Mouse (Mus musculus): ENCODE data around the gene Ppfibp1. TPM values are rescaled to one million over a fixed set of nuclear protein-coding genes. Genes with fewer than 3 reads are reported as not detected.

Gene Ppfibp1
- polyA plus RNA-seq, 1 experiment from 2014 or later: 56.6 TPM

GRCm38 (mm10) chr6:146965139-146965772, 77.0 kb downstream of the Ppfibp1 start:
- no peak overlapping the region for H3K4me3 ChIP-seq
- no peak for ATAC-seq (ENCODE audit: insufficient number of reproducible peaks, insufficient read depth, low FRiP score, low TSS enrichment, low read depth)
- no peaks in the 10 kb centered on the region for H3K9me3 ChIP-seq
- no peak overlapping the region for H3K4me2 ChIP-seq
- 89% methylated on average over 13 of the region's 13 CpGs for WGBS
- no peaks in the 10 kb centered on the region for H3K27me3 ChIP-seq
- H3K27ac ChIP-seq: no peak overlapping the region
- H3K36me3 ChIP-seq: no peaks in the 10 kb centered on the region
- peaks cover 16% of the 10 kb centered on the region for H3K4me1 ChIP-seq
- H3K9ac ChIP-seq: no peak overlapping the region

DNA sequence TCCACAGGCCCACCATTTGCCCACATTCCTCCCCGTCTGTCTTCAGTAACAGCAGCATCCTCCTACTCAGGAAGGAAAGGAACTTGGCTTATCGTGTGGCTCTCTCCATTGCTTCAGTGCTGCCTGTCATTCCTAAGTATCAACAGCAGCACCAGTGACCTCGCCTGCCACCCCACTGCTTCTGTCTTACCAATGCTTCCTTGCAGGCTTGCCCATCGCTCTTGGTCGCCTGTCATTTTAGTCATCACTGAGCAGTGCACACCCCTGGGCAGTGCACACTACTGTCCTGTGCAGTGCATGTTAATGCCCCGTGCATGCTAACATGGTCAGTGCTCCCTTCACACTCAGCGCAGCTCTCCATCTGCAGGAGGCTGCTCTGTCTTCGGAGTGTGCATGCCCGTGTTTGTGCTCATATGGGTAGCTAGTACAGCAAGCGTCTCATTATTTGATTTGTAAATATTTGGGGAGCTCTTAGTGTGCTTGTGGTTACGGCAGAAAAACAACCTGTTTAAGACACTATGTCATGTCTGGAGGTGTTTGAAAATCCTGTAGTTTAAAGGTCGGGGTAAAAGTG, 78.2 kb downstream of the Ppfibp1 start:
- no peaks in the 10 kb centered on the region for H3K27me3 ChIP-seq
- peaks cover 14% of the 10 kb centered on the region for H3K4me1 ChIP-seq
- no peak for ATAC-seq (ENCODE audit: insufficient number of reproducible peaks, insufficient read depth, low FRiP score, low TSS enrichment, low read depth)
- H3K27ac ChIP-seq: no peak overlapping the region
- H3K36me3 ChIP-seq: no peaks in the 10 kb centered on the region
- 72% methylated on average over 12 of the region's 12 CpGs for WGBS
- H3K4me2 ChIP-seq: no peak overlapping the region
- H3K4me3 ChIP-seq: no peak overlapping the region
- H3K9ac ChIP-seq: no peak overlapping the region
- no peaks in the 10 kb centered on the region for H3K9me3 ChIP-seq

GRCm38 (mm10) chr6:146967836-146968235, 79.5 kb downstream of the Ppfibp1 start:
- H3K4me2 ChIP-seq: no peak overlapping the region
- no peak overlapping the region for H3K4me3 ChIP-seq
- no peak for ATAC-seq (ENCODE audit: insufficient number of reproducible peaks, insufficient read depth, low FRiP score, low TSS enrichment, low read depth)
- H3K36me3 ChIP-seq: no peaks in the 10 kb centered on the region
- no peak overlapping the region for H3K9ac ChIP-seq
- no peak overlapping the region for H3K27ac ChIP-seq
- no peaks in the 10 kb centered on the region for H3K9me3 ChIP-seq
- no peaks in the 10 kb centered on the region for H3K27me3 ChIP-seq
- peaks cover 16% of the 10 kb centered on the region for H3K4me1 ChIP-seq
- 79% methylated on average over 6 of the region's 6 CpGs for WGBS

GRCm38 (mm10) chr6:146970811-146971210, 82.5 kb downstream of the Ppfibp1 start:
- WGBS: 56% methylated on average over 3 of the region's 3 CpGs
- Histone ChIP-seq H3K9ac (no peak overlapping the region), H3K4me3 (no peak overlapping the region), H3K27me3 (no peaks in the 10 kb centered on the region), H3K4me1 (peaks cover 21% of the 10 kb centered on the region), H3K9me3 (no peaks in the 10 kb centered on the region), H3K36me3 (no peaks in the 10 kb centered on the region), H3K27ac (no peak overlapping the region), H3K4me2 (no peak overlapping the region)
- ATAC-seq (ENCODE audit: insufficient number of reproducible peaks, insufficient read depth, low FRiP score, low TSS enrichment, low read depth): no peak

DNA sequence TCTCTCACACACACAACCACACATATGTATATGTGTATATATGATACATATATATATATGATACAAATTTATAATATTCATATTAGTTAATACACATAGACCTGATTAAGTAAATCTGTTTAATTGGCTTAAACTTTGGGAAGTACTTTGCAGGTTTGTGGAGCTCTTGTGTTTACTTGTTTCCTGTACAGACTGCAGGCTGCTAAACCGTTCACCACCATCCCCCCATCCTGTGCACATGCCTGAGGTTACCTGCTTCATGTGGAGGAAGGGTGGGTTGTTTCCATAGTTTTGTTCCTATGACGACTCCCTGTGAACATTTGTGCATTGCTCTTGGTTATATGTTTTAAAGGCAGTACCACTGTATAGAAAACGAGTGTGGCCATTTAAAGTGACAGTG, 83.1 kb downstream of the Ppfibp1 start:
- no peak overlapping the region for H3K4me2 ChIP-seq
- WGBS: 47% methylated on average over 3 of the region's 3 CpGs
- ATAC-seq (ENCODE audit: insufficient number of reproducible peaks, insufficient read depth, low FRiP score, low TSS enrichment, low read depth): no peak
- H3K27ac ChIP-seq: no peak overlapping the region
- no peak overlapping the region for H3K9ac ChIP-seq
- H3K36me3 ChIP-seq: 0 out of 2 replicates have a peak, but pooled peaks cover under 1% of the 10 kb centered on the region
- peaks cover 17% of the 10 kb centered on the region for H3K4me1 ChIP-seq
- H3K27me3 ChIP-seq: no peaks in the 10 kb centered on the region
- no peaks in the 10 kb centered on the region for H3K9me3 ChIP-seq
- no peak overlapping the region for H3K4me3 ChIP-seq

- Histone ChIP-seq H3K27me3 (no peaks in the 10 kb centered on the region), H3K9me3 (no peaks in the 10 kb centered on the region), H3K4me3 (no peak overlapping the region), H3K4me2 (no peak overlapping the region), H3K36me3 (peaks cover 7% of the 10 kb centered on the region), H3K4me1 (peaks cover 17% of the 10 kb centered on the region), H3K27ac (no peak overlapping the region), H3K9ac (no peak overlapping the region)
- no peak for ATAC-seq (ENCODE audit: insufficient number of reproducible peaks, insufficient read depth, low FRiP score, low TSS enrichment, low read depth)
- WGBS: 65% methylated on average over 6 of the region's 6 CpGs
These were observed 83.7 kb downstream of the Ppfibp1 start for GRCm38 (mm10) chr6:146972009-146972408.

GRCm38 (mm10) chr6:146972740-146973139, 84.5 kb downstream of the Ppfibp1 start:
- Histone ChIP-seq H3K27ac (no peak overlapping the region), H3K27me3 (no peaks in the 10 kb centered on the region), H3K36me3 (peaks cover 14% of the 10 kb centered on the region), H3K9me3 (no peaks in the 10 kb centered on the region), H3K4me1 (peaks cover 17% of the 10 kb centered on the region), H3K4me3 (no peak overlapping the region), H3K4me2 (no peak overlapping the region), H3K9ac (no peak overlapping the region)
- no peak for ATAC-seq (ENCODE audit: insufficient number of reproducible peaks, insufficient read depth, low FRiP score, low TSS enrichment, low read depth)
- 70% methylated on average over 1 of the region's 1 CpGs for WGBS

GRCm38 (mm10) chr6:146973406-146973805, 85.1 kb downstream of the Ppfibp1 start:
- Histone ChIP-seq H3K4me2 (no peak overlapping the region), H3K4me1 (peaks cover 17% of the 10 kb centered on the region; the same call in 1 of the 2 replicates), H3K27me3 (no peaks in the 10 kb centered on the region), H3K9me3 (no peaks in the 10 kb centered on the region), H3K4me3 (no peak overlapping the region), H3K36me3 (peaks cover 19% of the 10 kb centered on the region), H3K9ac (no peak overlapping the region), H3K27ac (no peak overlapping the region)
- ATAC-seq (ENCODE audit: insufficient number of reproducible peaks, insufficient read depth, low FRiP score, low TSS enrichment, low read depth): no peak
- WGBS: 73% methylated on average over 2 of the region's 2 CpGs

DNA sequence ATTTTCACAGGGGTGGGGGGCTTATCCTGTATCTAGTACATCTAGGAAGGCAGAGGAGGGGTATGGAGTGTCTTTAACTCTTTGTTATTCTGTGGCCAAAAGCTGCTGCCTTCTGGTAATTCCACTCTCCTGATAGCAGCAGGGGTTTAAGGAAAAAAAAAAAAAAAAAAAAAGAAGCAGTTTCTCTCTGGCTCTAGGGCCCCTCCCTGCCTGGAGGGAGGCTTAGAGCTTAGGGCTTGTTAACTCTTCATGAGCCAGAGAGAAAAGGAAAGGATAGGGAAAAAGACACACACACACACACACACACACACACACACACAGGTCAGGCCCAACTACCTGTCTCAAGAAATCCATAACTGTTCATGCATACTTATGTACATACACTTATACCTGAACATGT, 85.5 kb downstream of the Ppfibp1 start:
- Histone ChIP-seq H3K36me3 (peaks cover 19% of the 10 kb centered on the region), H3K4me2 (no peak overlapping the region), H3K27me3 (no peaks in the 10 kb centered on the region), H3K27ac (no peak overlapping the region), H3K9ac (no peak overlapping the region), H3K4me1 (peaks cover 17% of the 10 kb centered on the region; the same call in 1 of the 2 replicates), H3K9me3 (no peaks in the 10 kb centered on the region), H3K4me3 (no peak overlapping the region)
- ATAC-seq (ENCODE audit: insufficient number of reproducible peaks, insufficient read depth, low FRiP score, low TSS enrichment, low read depth): no peak

DNA sequence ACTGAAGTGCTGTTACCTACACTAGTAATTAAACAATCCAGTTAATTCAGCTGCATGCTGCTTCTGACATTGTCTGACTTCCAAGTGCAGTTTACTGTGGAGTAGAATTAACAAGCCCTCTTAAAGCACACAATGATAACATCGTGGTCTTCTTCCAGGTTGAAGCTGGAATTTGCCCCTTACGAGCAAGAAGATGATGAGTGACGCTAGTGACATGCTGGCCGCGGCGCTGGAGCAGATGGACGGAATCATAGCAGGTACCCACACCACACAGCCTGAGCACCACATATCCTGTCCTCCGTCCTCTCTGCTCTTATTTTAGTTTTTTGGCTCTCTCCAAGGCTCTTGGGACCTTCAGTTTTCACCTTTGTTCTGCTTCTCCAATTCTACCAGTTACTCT, 88.2 kb downstream of the Ppfibp1 start:
- Histone ChIP-seq H3K4me1 (peaks cover 23% of the 10 kb centered on the region), H3K27me3 (no peaks in the 10 kb centered on the region), H3K27ac (no peak overlapping the region), H3K4me3 (no peak overlapping the region), H3K36me3 (peaks cover 26% of the 10 kb centered on the region), H3K9me3 (no peaks in the 10 kb centered on the region), H3K4me2 (no peak overlapping the region), H3K9ac (no peak overlapping the region)
- ATAC-seq (ENCODE audit: insufficient number of reproducible peaks, insufficient read depth, low FRiP score, low TSS enrichment, low read depth): no peak
- WGBS: 87% methylated on average over 8 of the region's 8 CpGs

DNA sequence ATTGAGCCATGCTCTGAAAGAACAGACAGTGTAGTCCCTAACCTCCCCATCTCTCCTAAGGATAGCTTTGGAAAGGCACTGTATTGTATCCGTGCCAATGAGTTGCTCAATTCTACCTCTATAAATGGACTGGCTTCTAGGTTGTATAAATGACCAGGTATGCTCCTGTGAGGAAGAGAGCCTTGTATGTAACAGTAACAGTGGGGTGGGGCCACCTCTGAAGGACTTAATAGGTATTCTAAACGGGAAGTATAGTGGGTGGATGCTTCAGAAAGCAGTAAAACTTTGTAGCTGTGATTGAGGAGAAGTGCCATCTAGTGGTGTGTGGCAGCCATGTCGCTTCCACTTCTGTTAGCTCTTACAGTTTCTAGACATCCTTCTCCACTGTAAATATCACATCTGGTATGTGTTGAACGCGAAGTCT, 90.4 kb downstream of the Ppfibp1 start:
- ATAC-seq (ENCODE audit: insufficient number of reproducible peaks, insufficient read depth, low FRiP score, low TSS enrichment, low read depth): no peak
- Histone ChIP-seq H3K4me3 (no peak overlapping the region), H3K27me3 (no peaks in the 10 kb centered on the region), H3K9me3 (no peaks in the 10 kb centered on the region), H3K36me3 (peaks cover 41% of the 10 kb centered on the region), H3K4me2 (no peak overlapping the region), H3K4me1 (peaks cover 13% of the 10 kb centered on the region), H3K27ac (no peak overlapping the region), H3K9ac (no peak overlapping the region)
- 43% methylated on average over 5 of the region's 5 CpGs for WGBS

GRCm38 (mm10) chr6:146979115-146979744, 90.9 kb downstream of the Ppfibp1 start:
- H3K4me1 ChIP-seq: peaks cover 11% of the 10 kb centered on the region
- H3K36me3 ChIP-seq: peaks cover 41% of the 10 kb centered on the region
- ATAC-seq (ENCODE audit: insufficient number of reproducible peaks, insufficient read depth, low FRiP score, low TSS enrichment, low read depth): no peak
- H3K9me3 ChIP-seq: no peaks in the 10 kb centered on the region
- 38% methylated on average over 1 of the region's 1 CpGs for WGBS
- H3K27me3 ChIP-seq: no peaks in the 10 kb centered on the region
- H3K27ac ChIP-seq: no peak overlapping the region
- no peak overlapping the region for H3K4me2 ChIP-seq
- no peak overlapping the region for H3K4me3 ChIP-seq
- H3K9ac ChIP-seq: no peak overlapping the region

All from embryonic facial prominence, embryonic 13.5 days (tissue).